Mouse (Mus musculus) liver, embryonic 14.5 days (tissue): ENCODE measurements around the gene Aatf.

ENCODE experiments used
- CTCF ChIP-seq: IDR thresholded peaks from 2 replicates; pipeline ENCODE4 v1.5.1; 2016; ENCODE audit warnings: antibody characterized with exemption, low read depth, control low read depth
- EP300 ChIP-seq: IDR thresholded peaks from 2 replicates; pipeline ENCODE4 v1.6.1; 2016; ENCODE audit warnings: antibody characterized with exemption, low read depth

DNA sequence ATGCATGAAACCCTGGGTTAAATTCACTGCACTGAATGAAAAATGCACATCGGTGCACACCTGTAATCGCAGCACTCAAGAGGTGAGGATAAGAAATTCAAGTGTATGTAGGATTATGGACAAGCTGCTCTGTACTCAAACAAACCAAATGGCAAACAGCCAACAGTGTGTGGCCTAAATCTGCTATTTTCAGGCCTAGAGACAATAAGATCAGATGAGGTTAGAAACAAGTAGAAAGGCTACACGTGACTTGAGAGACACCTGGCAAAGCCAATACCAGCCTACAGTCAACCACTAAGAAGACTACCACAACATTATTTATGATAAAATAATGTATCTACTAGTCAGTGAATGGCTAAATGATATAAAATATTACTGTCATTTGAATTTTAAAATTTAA is 72.9 kb downstream of the Aatf start:
- no peak for TF ChIP-seq CTCF
- TF ChIP-seq EP300 = no peak
